Mouse (Mus musculus) right cerebral cortex, adult 2 months (tissue): ENCODE measurements around the gene Syna.

Experiments
- DNase-seq, 2 experiments: peaks; one replicate each; pipeline ENCODE4 v3.0.0; 2021 to 2022; ENCODE audit warnings: low spot score in 2 of 2

Syna gene

DNA sequence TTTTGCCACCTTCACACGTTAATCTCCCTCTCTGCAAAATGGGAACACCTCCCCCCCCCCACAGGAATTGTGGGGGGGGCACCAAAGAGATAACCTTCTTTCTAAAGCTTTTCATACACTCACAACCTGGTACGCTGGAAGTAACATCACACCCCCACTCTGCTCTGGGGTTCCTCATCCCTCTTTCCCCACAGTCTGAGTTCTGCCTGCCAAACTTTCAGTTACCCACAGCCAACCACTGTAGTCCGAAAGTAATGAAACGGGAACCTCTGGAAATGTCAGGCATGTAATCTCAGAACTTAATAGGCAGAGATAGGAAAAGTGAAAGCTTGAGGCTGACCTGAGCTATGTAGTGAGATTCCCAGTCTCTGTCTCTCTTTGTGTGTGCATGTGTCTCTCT, 7.5 kb upstream of the Syna start:
- DNase-seq: no peak

DNA sequence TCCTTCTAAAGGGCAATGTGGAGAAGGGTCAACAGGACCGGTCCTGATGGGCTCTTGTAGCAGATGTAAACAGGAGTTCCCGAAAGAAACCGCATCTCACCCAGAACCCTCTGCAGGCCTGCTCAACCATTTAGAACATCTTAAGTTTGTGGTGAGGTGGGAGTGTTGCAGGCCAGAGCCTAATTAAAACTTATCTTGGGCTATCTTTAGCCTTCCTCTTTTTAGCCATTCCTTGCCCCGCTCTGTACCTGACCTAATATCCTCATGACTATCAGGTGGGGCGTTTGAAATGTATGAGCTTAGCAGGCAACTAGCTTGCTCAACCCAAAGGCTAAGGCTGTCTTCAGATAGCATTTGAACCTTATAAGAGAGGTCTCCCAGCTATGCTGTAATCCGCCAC, 5.7 kb upstream of the Syna start:
- no peak for DNase-seq

DNA sequence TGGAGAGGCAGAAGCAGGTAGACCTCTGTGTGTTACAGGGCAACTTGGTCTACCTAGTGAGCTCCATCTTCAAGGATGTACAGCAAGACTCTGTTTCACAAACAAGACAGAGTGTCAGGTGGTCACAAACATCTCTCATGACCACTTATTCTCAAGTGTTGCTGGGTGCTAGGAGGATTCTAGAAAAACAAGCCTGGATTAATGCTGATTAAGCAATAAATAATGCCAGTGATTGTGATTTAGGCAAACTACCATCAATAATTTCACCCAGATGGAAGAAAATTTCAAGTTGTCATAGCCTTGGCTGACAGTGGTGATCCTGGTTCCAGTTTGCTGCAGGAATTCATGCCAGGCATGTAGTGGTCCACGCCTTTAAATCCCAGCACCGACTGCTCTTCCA, 4.3 kb upstream of the Syna start:
- DNase-seq: no peak

DNA sequence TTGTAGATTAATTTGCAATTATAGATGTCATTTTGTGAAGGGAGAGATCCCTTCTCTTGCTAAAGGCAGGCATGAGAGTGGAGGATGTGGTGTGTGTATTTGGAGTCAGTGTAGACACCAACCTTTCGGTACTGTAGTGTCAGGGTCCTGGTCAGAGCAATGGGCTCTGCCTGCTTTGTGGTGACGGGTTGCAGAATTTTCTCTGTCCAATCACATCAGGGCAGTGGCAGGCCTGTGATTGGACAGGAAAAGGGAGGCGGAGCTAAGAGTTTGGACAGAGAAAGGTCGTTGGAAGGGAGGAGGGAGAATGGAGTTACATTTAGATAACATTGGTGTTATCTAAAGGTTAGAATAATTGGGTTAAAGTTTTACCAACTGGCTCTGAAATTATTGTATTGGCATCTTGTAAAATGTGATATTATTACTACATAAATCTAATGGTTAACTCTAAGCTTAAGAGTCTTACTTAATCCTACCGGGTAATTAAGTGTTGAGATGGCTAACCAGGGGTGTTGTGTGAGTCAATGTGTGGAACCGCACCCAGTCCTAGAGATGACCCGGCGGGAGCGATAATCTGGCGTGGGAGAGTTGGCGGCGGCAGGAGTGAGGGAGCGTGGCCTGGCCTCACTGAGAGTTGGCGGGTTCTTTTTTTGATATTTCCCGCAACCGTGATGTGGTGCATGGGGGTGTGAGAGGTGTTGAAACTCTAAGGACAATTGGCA, 640 bp upstream of the Syna start:
- no peak for DNase-seq

DNA sequence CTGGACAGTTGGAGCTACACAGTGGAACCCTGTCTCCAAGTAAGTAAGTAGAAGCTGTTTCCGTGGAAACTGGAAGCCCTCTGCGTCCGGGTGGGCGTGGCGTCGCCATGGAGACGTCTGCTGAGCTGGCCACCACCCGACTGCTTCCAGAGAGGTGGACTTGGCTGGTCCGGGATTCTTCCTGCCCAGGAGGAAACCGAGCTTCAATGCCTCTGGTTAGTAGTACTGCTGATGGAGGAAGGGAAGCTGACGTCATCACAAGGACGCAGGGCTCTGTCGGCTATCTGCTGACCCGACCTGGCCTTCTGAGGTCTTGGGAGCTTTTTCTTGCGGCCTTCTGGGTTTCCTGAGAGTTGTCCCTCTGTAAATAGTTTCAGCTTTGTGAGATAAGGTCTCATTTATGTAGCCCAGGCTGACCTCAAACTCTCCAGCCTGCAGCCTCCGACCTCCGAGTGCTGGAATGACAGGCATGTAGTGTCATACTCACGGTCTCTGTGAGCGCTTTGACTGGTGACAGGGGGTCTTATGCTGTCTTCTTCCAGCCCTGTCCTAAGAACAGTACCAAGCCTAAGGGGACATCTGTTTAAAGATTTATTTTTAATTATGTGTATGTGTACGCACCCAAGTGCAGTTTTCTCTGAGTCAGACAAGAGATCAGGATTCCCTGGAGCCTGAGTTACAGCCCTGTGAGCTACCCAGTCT, 4.4 kb downstream of the Syna start:
- peak; percentile 84 for DNase-seq

DNA sequence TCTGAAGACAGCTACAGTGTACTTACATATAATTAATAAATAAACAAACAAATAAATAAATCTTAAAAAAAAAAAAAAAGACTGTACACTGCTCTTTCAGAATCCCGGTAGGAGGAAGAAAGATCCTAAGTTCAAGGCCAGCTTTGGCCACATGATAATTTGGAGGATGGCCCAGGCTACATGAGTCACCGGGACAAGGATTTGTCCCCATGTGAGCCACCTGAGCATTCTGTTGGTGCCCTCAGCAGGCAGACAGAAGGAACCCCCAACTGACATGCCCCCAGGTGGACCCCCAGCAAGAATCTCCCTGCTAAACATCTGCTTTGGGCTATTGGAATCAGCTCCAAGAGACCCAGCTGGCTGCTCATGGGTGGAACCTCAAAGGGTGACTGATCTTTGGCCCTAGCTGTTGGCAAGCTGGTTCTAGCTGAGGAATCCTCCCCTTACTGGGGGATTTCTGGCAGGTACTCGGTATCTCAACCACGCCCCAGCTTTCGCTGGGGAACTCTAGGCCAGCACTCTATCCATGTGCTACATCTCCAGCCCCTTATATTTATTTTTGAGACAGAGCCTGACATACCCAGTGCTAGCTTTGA, 5.9 kb downstream of the Syna start:
- no peak for DNase-seq

DNA sequence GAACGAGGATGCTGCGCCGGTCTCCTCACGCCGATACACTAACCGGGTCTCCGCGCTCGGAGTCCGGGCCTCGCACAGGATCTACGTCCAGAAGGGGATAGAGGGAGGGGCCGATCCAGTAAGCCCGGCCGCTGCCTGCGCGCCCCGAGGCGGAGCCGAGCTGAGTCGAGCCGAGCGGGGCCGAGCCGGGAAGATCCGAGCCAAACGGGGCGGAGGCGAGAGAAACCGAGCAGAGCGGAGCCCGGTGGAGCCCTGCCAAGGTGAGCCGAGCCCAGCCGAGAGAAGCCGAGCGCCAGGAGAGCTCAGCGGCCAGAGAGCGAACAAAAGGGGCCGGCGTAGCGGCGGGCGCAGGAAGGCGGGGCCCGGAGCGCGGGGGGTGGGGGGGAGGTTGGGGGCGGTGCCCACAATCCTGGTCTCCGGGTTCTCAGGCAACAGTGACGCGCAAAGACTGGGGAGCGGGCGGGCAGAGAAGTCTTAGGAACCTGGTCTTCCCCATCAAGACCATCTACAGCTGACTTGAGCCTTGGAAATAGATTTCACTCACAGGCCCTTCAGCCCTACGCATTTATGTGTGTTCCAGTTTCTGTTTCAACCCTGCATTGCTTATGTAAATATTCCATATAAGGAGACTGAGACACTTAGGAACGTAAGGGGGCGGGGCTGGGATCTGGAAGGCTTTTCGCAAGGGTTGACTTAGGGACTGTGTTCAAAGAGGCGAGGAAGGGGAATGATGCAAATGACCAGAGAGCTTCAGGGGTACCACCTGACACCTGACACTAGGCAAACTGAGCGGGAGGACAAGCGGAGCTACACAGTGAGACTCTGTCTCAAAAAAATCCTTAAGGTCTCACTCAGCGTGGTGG, 7.6 kb downstream of the Syna start, which contains the start of gene Clip2:
Gene Clip2 (minus strand): TSS at position 325 of the 863 bp plus-strand sequence.
- peak; percentile 97 for DNase-seq

DNA sequence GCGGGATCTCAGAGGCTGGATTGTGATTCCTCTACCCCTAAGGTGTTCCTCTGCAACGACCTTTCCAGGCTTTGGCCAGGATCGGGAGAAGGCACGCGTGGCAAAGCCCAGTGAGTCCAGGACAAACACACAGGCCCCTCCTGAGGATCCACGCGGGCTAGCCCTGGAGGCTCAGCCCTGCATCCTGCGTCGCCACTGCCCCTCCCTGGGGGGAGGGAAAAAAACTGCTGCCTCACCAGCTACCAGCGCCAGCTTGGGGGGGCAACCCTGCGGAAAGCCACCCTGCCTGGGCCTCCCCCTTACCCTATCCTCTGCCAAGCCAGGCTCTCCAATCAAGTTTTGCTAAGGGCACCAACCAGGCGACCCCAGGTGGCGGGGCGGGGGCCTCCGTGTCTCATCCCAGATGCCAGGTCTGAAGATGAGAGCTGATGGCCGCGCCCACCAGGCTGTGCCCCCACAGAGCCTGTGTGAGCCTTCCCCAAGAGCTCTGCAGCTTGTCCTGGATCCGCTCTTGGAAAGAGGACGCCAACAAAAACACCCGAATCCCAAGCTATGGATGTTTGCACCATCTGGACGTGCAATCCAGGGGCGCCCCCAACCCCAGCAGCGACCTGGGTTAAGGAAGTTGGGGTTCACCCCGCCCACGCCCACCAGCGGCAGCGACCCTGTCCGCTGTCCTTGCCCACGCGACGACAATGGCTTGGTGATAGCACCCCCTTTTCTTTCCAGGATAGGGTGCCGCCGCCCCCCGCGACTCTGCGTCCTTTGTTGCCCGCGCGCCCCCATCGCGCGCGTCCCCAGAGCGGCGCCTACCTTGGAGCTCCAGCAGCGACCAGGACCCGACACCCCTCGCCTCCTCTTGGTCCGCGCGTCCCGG, 8.5 kb downstream of the Syna start:
- DNase-seq: peak; percentile 47 to 64

DNA sequence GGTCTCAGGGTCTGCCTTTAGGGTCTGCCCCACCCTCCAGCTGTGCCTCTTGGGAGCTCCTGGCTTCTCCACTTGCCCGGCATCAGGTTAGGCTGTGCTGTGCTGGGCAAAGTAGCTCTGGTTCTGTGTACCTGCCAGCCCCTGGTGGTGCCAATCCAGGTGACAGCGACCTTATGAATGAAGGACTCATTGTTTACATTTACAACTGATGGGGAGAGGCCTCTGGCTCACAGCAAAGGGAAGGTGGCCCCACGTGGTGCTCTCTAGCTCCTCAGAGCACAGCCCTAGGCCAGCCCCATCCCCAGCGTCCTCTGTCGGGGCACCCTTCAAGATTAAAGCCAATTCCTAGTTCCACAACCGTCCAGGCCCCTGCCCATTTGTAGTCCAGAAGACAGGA, 9.1 kb downstream of the Syna start:
- no peak for DNase-seq

DNA sequence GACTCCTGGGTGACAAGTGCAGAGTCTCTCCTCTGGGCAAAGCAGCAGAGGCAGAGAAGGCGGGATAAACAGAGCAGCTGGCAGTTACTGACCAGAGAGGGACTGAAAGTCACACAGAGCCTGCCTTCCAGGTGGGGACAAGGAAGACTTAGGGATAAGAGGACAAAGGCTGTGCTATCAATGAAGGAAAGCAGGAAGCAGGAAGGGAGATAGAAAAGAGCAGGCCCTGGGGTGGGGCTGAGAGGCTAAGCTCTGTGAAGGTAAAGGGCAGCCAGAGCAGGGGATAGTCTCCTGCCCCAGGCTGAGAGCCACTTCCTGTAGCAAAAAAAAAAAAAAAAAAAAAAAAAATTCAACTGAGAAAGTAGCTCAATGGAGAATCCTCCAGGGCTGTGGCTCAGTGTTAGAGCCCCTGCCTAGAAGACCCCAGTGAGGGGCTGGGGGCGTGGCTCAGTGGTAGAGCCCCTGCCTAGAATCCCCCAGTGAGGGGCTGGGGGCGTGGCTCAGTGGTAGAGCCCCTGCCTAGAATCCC, 10.3 kb downstream of the Syna start:
- no peak for DNase-seq

DNA sequence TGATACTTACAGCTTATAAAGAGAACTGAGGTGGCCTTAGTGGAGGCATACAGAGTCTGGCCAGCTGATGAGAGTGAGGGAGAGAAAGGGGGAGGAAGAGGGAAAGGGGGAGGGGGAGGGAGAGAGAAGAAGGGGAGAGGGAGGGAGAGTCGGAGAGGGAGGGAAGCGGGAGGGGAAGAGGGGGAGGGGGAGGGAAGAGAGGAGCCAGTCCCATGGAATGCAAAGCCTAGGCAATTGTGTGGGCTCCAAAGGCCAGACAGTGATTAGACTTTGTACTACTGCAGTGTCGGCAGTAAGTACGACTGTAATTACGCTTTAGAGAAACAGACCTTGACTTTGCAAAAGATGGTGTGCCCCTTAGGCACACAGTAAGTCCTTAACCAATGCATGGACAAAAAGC, 11.7 kb downstream of the Syna start:
- no peak for DNase-seq

DNA sequence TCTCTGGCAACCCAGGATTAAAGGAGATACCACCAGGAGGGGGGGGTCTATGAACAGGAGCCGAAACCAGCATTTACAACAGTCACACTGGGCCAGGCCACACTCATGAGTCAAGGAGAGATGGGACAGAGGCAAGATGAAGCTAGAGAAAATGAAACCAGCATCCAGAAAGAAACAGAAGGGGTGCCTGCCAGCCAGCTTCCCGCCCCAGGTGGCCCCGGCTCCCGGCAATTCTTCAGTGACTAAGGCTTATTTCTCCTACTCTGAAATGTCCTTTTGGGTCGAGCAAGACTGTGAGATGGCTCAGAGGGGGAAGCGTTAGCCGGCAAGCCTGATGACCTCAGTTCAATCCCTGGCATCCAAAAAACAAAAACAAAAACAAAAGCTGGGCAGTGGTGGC, 13.2 kb downstream of the Syna start:
- no peak for DNase-seq

DNA sequence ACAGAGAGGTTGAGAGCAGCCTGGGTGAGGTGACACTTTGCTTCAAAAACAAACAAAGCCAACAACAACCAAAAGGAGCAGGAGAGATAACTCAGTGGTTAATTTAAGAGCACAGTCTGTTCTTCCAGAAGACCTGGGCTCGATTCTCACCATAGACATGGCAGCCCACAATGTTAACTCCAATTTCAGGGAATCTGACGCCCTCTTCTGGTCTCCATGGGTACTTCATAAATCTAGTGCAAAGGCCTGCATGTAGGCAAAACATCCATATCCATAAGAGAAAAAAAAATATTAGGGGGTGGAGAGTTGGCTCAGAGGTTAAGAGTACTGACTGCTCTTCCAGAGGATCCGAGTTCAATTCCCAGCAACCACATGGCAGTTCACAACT, 14.7 kb downstream of the Syna start:
- DNase-seq: no peak

DNA sequence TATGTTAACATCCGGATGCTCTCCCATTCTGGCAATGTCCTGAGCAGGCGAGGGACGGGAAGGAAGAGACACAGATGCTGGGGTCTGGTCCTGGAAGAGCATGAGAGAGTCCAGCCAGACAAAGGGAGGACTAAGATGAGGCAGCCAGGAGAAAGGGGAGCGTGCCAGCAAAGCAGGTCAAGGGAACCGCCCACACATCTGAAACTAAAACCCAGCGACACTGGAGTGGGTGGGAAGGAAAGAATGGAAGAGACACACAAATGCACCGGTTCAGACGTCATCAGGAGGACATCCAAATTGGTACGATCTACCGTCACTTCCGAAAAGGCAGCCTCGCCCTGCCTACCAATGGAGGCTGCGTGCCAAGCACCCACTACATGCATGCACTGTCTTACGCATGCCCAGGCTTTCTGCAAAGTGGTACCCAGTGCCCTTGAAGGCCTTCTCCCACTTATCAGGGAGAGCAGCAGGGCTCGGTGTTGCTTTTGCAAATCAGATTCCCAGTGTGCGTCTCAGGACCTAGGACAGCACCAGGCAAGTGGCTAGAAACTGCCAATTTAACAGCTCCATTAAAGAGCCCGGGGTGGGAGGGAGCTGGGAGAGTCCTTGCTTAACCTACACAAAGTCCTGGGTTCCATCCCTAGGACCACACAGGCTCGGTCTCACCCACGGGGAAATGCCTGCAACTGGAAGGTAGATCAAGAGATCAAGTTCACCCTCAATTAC, 15.3 kb downstream of the Syna start:
- peak; percentile 73 to 76 for DNase-seq

DNA sequence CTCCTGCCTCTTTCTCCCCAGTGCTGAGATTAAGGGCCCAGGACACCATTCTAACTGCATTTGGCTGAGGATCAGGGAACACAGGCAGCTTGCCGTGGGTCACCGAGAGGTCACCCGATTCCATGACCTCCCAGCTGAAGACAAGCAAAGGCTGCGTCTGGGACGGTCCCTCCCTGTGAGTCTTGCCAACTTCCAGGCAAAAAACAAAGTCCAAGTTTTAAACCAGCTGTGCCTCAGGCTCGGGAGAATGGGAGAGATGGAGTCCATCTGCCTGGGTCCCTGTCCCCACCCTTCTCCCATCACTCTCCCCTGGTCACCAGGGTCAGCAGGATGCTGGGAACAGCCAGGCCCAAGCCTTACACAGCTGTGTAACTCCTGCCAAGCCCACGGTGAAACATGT, 18.3 kb downstream of the Syna start:
- DNase-seq: no peak

DNA sequence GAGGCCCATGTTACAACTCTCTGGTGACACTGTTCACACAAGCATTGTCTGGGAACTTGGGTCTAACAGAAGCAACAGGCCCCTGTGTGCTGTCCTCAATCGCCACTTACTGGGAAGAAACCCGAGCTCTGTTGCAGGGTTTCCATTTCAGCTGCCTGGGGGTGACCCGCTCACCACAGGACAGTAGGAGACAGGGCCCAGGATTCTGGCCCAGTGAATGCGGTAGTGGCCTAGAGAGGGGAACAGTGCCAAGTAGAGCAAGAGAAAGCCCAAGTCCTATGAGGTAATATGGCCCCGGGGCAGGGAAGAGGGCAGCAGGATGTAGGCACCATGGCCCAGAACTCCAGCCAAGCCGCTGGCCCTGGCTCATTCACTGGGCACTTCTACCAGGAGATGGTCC, 19.1 kb downstream of the Syna start:
- DNase-seq: no peak

DNA sequence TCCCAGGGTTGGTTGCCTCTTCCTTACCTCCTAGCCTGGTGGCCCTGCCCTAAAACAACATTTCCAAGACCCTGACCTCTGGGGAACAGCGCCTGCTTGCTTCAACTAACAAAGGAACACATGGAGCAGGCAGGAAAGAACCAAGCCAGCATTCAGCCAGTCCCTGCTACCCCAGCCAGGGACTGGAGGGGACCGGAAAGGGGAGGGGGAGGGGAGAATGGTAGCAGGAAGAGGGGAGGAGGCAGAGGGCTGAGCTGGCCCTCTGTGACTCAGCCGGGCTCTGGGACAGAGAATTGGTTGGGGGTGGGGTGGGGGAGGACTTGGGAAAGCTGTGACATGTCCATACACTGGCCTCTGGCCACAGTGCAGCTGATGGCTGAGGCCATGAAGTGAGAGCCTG, 20.1 kb downstream of the Syna start:
- DNase-seq: no peak

DNA sequence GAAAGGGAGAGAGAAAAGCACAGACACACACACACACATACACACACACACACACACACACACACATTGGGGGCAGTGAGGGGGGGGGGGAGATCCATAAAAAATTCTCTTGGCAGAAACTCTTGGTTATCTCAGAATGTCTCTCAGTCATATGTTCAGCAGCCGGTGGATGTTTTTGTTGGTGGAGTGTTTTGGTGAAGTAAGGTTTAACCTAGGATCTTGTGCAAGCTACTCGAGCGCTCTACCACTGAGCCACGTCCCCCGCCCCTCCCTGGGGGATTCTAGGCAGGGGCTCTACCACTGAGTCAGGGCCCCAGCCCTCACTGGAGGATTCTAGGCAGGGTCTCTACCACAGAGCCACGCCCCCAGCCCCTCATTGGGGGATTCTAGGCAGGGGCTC, 23.9 kb downstream of the Syna start:
- no peak for DNase-seq

DNA sequence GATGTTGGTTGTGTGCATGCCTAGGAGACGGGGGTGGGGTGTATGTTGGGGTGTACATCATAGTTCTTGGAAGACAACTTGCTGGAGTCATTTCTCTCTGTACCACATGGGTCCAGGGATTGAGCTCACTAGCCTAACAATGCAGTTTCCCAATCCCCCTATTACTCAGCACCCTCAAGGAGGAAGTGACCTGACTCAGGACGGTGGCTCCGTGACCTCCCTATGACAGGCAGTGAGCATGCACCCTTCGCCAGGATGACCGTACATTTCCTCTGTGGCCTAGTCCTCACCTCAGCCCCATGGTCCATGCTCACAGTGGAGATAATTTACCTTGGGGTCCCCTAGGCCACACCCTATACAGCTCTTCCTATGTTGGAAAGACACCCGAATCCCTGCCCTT, 27.6 kb downstream of the Syna start:
- no peak for DNase-seq

DNA sequence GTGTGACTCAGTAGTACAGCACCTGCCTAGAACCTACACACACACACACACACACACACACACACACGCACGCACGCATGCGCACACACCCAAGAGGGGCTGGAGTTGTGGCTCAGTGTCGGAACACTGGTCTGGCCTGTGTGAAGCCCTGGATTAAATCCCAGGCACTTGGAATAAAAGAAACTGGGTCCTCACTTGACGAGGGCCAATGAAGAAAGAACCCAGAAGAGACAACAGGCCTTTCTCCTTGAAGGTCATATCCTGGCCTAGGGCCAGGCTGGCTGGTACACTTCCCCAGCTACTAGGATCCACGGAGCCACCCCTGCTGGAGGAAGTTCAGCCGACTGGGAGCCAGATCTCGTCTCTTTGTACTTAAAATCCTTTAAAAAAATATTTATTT, 28.4 kb downstream of the Syna start:
- no peak for DNase-seq
